Mouse (Mus musculus) MEL (cell line): ENCODE measurements around the gene Btbd8. TPM values are rescaled to one million over a fixed set of nuclear protein-coding genes. Genes with fewer than 3 reads are reported as not detected.

Source experiments
- DNase-seq: peaks from one replicate; pipeline ENCODE4 v3.0.0; 2011; ENCODE audit warnings: low read depth, low spot score
- H3K27ac ChIP-seq: 2 replicates; pipeline ENCODE4 v1.5.1; 2012; ENCODE audit warnings: low read depth, mild to moderate bottlenecking, control low read depth, low read length, moderate library complexity; ENCODE audit not compliant: control insufficient read depth
- H3K27me3 ChIP-seq, 2 experiments: fragments of 150-350 bp in 1 of 2; sonication (generic) in 1 of 2; 2 replicates each; pipeline ENCODE4 v1.6.1; 2012; ENCODE audit warnings: low read length in 2 of 2, mild to moderate bottlenecking in 2 of 2, improper control_type of control experiment in 1 of 2, moderate library complexity in 1 of 2; ENCODE audit not compliant: insufficient read depth in 2 of 2, control insufficient read depth in 1 of 2
- H3K36me3 ChIP-seq, 2 experiments: 2 replicates each; pipeline ENCODE4 v1.6.1; 2012 to 2014; ENCODE audit warnings: low read length in 2 of 2, improper control_type of control experiment in 1 of 2, inconsistent platforms in 1 of 2, mild to moderate bottlenecking in 1 of 2; ENCODE audit not compliant: insufficient read depth in 2 of 2, control insufficient read depth in 1 of 2
- H3K4me1 ChIP-seq, 2 experiments: fragments of 150-350 bp in 1 of 2; sonication (generic) in 1 of 2; 2 replicates each; pipeline ENCODE4 v1.6.1; 2012; ENCODE audit warnings: low read length in 2 of 2, improper control_type of control experiment in 1 of 2, mild to moderate bottlenecking in 1 of 2; ENCODE audit not compliant: insufficient read depth in 2 of 2, control insufficient read depth in 1 of 2
- H3K4me3 ChIP-seq, 2 experiments: fragments of 150-350 bp in 1 of 2; sonication (generic) in 1 of 2; 2 replicates each; pipeline ENCODE4 v1.5.1; 2012; ENCODE audit warnings: low read depth in 2 of 2, low read length in 2 of 2, mild to moderate bottlenecking in 2 of 2, moderate library complexity in 2 of 2, control low read depth in 1 of 2, improper control_type of control experiment in 1 of 2; ENCODE audit not compliant: control insufficient read depth in 1 of 2, insufficient read depth in 1 of 2
- H3K79me2 ChIP-seq: 2 replicates; pipeline ENCODE4 v1.6.1; 2012; ENCODE audit warnings: mild to moderate bottlenecking, low read length, moderate library complexity; ENCODE audit not compliant: control insufficient read depth, poor library complexity, insufficient read depth
- H3K9ac ChIP-seq: 2 replicates; pipeline ENCODE4 v1.6.1; 2012; ENCODE audit warnings: low read depth, mild to moderate bottlenecking, control low read depth, low read length, moderate library complexity; ENCODE audit not compliant: control insufficient read depth, poor library complexity, severe bottlenecking
- H3K9me3 ChIP-seq: fragments of 150-350 bp; sonication (generic); replicated peaks from 2 replicates; pipeline ENCODE4 v1.6.1; 2012; ENCODE audit warnings: mild to moderate bottlenecking, low read length, improper control_type of control experiment, moderate library complexity; ENCODE audit not compliant: insufficient read depth
- BHLHE40 ChIP-seq: IDR thresholded peaks from 2 replicates; pipeline ENCODE4 v1.6.1; 2012; ENCODE audit warnings: low read depth, mild to moderate bottlenecking, inconsistent platforms, low read length, improper control_type of control experiment, borderline replicate concordance
- CHD1 ChIP-seq: IDR thresholded peaks from 2 replicates; pipeline ENCODE4 v1.6.1; 2012; ENCODE audit warnings: low read depth, mild to moderate bottlenecking, inconsistent platforms, low read length, improper control_type of control experiment
- E2F4 ChIP-seq: IDR thresholded peaks from 2 replicates; pipeline ENCODE4 v1.6.1; 2011; ENCODE audit warnings: low read depth, low read length, improper control_type of control experiment, borderline replicate concordance
- ELF1 ChIP-seq: IDR thresholded peaks from 2 replicates; pipeline ENCODE4 v1.6.1; 2014; ENCODE audit warnings: low read depth, mild to moderate bottlenecking, inconsistent platforms, low read length, improper control_type of control experiment, moderate library complexity
- ETS1 ChIP-seq: IDR thresholded peaks from 2 replicates; pipeline ENCODE4 v1.6.1; 2012; ENCODE audit warnings: low read depth, mild to moderate bottlenecking, inconsistent platforms, low read length, improper control_type of control experiment, moderate library complexity
- GATA1 ChIP-seq: IDR thresholded peaks from 2 replicates; pipeline ENCODE4 v1.6.1; 2011; ENCODE audit warnings: low read depth, low read length, improper control_type of control experiment
- JUND ChIP-seq: IDR thresholded peaks from 2 replicates; pipeline ENCODE4 v1.6.1; 2011; ENCODE audit warnings: low read depth, mild to moderate bottlenecking, improper control_type of control experiment, low read length
- KAT2A ChIP-seq: conservative IDR thresholded peaks from 2 replicates; pipeline ENCODE4 v1.6.1; 2012; ENCODE audit warnings: low read depth, low read length, improper control_type of control experiment, inconsistent platforms
- MXI1 ChIP-seq: IDR thresholded peaks from 2 replicates; pipeline ENCODE4 v1.6.1; 2011; ENCODE audit warnings: mild to moderate bottlenecking, low read depth, low read length, improper control_type of control experiment
- NELFE ChIP-seq: IDR thresholded peaks from 2 replicates; pipeline ENCODE4 v1.6.1; 2011; ENCODE audit warnings: low read depth, low read length, improper control_type of control experiment
- NRF1 ChIP-seq: IDR thresholded peaks from 2 replicates; pipeline ENCODE4 v1.6.1; 2014; ENCODE audit warnings: low read depth, mild to moderate bottlenecking, inconsistent platforms, low read length, improper control_type of control experiment, moderate library complexity; ENCODE audit not compliant: poor library complexity, insufficient read depth, severe bottlenecking
- POLR2A ChIP-seq, 2 experiments: IDR thresholded peaks; 2 replicates each; pipeline ENCODE4 v1.6.1; 2011 to 2012; ENCODE audit warnings: low read length in 2 of 2, mild to moderate bottlenecking in 2 of 2, control low read depth in 1 of 2, improper control_type of control experiment in 1 of 2, low read depth in 1 of 2, moderate library complexity in 1 of 2; ENCODE audit not compliant: control insufficient read depth in 1 of 2, insufficient read depth in 1 of 2, poor library complexity in 1 of 2
- POLR2AphosphoS2 ChIP-seq: IDR thresholded peaks from 2 replicates; pipeline ENCODE4 v1.6.1; 2011; ENCODE audit warnings: low read length, improper control_type of control experiment
- SIN3A ChIP-seq: IDR thresholded peaks from 2 replicates; pipeline ENCODE4 v1.6.1; 2012; ENCODE audit warnings: low read length, improper control_type of control experiment, inconsistent platforms
- SMC3 ChIP-seq: IDR thresholded peaks from 2 replicates; pipeline ENCODE4 v1.6.1; 2011; ENCODE audit warnings: low read depth, low read length, improper control_type of control experiment
- TCF12 ChIP-seq: IDR thresholded peaks from 2 replicates; pipeline ENCODE4 v1.6.1; 2014; ENCODE audit warnings: low read depth, mild to moderate bottlenecking, inconsistent platforms, low read length, improper control_type of control experiment, moderate library complexity
- UBTF ChIP-seq: IDR thresholded peaks from 2 replicates; pipeline ENCODE4 v1.6.1; 2012; ENCODE audit warnings: low read depth, mild to moderate bottlenecking, inconsistent platforms, low read length, improper control_type of control experiment, moderate library complexity, borderline replicate concordance; ENCODE audit not compliant: insufficient read depth
- USF1 ChIP-seq: IDR thresholded peaks from 2 replicates; pipeline ENCODE4 v1.6.1; 2014; ENCODE audit warnings: low read depth, mild to moderate bottlenecking, inconsistent platforms, low read length, improper control_type of control experiment, moderate library complexity
- USF2 ChIP-seq, 2 experiments: IDR thresholded peaks; 2 replicates each; pipeline ENCODE4 v1.6.1; 2011 to 2012; ENCODE audit warnings: improper control_type of control experiment in 2 of 2, low read length in 2 of 2, borderline replicate concordance in 1 of 2, inconsistent platforms in 1 of 2, low read depth in 1 of 2, mild to moderate bottlenecking in 1 of 2; ENCODE audit not compliant: insufficient read depth in 1 of 2
- ZC3H11A ChIP-seq: IDR thresholded peaks from 2 replicates; pipeline ENCODE4 v1.6.1; 2012; ENCODE audit warnings: low read depth, mild to moderate bottlenecking, inconsistent platforms, low read length, improper control_type of control experiment
- ZKSCAN1 ChIP-seq: IDR thresholded peaks from 2 replicates; pipeline ENCODE4 v1.6.1; 2012; ENCODE audit warnings: low read depth, mild to moderate bottlenecking, inconsistent platforms, low read length, improper control_type of control experiment, moderate library complexity
- polyA plus RNA-seq, 2 experiments: library from polyadenylated mRNA; stranded (reverse) in 1 of 2; unstranded in 1 of 2; fragments of >175 nt in 1 of 2; fragments of >200 nt in 1 of 2; gene quantifications; 2 replicates each; pipeline versions ENCODE4 v1.2.1 to v1.2.4; 2012; ENCODE audit warnings: low replicate concordance in 2 of 2, low read depth in 1 of 2; ENCODE audit not compliant: insufficient read length in 2 of 2, insufficient read depth in 1 of 2, missing spikeins in 1 of 2
- total RNA-seq: library from RNA; depleted of rRNA; stranded (reverse); fragments of 300-350 nt; gene quantifications from 2 replicates; pipeline ENCODE4 v1.2.3, GENCODE M21; 2012

Gene Btbd8
- total and polyA plus RNA-seq, 3 experiments = 1.6 to 2.4 TPM; not detected in 1

- TF ChIP-seq NRF1 = no peak
- no peak for TF ChIP-seq JUND
- no peak for TF ChIP-seq NELFE
- TF ChIP-seq UBTF = no peak
- TF ChIP-seq ETS1 = no peak
- TF ChIP-seq POLR2AphosphoS2 = no peak
- peak; percentile 72 for TF ChIP-seq GATA1
- no peak for TF ChIP-seq USF1
Measured at GRCm38 (mm10) chr5:107480194-107480593, 42.4 kb downstream of the Btbd8 start (continued).

- H3K79me2 ChIP-seq = no peaks in the 10 kb centered on the region
- no peak for TF ChIP-seq JUND
- TF ChIP-seq BHLHE40 = no peak
- TF ChIP-seq ZKSCAN1 = no peak
- no peak for TF ChIP-seq POLR2AphosphoS2
- no peak for TF ChIP-seq ZC3H11A
- no peak for TF ChIP-seq POLR2A (IDR thresholded peaks at IDR 0.05; ENCODE audit: control insufficient read depth in 1 of 2, insufficient read depth in 1 of 2, low read depth in 1 of 2, low read length in 2 of 2, poor library complexity in 1 of 2)
- TF ChIP-seq KAT2A = no peak
- no peak for TF ChIP-seq GATA1
- TF ChIP-seq SMC3 = no peak
- no peak for TF ChIP-seq ELF1
- TF ChIP-seq ETS1 = no peak
- no peak for TF ChIP-seq TCF12
- no peak for TF ChIP-seq SIN3A
- no peak for TF ChIP-seq E2F4
- TF ChIP-seq USF2 (IDR thresholded peaks at IDR 0.05; ENCODE audit: borderline replicate concordance in 1 of 2, insufficient read depth in 1 of 2, low read depth in 1 of 2, low read length in 2 of 2) = no peak
- no peak for TF ChIP-seq MXI1
- no peak for TF ChIP-seq CHD1
- no peaks in the 10 kb centered on the region for H3K36me3 ChIP-seq
Measured at GRCm38 (mm10) chr5:107488996-107489395, 51.2 kb downstream of the Btbd8 start.

More at GRCm38 (mm10) chr5:107488996-107489395, 51.2 kb downstream of the Btbd8 start:
- Histone ChIP-seq H3K4me3 (no peak overlapping the region), H3K27ac (no peak overlapping the region), H3K4me1 (peaks cover 0 to 3% of the 10 kb centered on the region in 2 experiments; a peak in 1 of 4 replicates), H3K9me3 (no peaks in the 10 kb centered on the region), H3K27me3 (no peaks in the 10 kb centered on the region), H3K9ac (no peak overlapping the region)
- DNase-seq = no peak
